Mouse (Mus musculus) limb, embryonic 15.5 days (tissue): ENCODE results near the gene Cd99l2. TPM values are rescaled to one million over a fixed set of nuclear protein-coding genes. Genes with fewer than 3 reads are reported as not detected.

Experiments used
- ATAC-seq: fragments of 200-750 bp; cut with Nextera tagmentation; 2 replicates; pipeline ENCODE4 v1.8.0; 2017; ENCODE audit warnings: low read depth, moderate TSS enrichment; ENCODE audit not compliant: insufficient number of reproducible peaks, low FRiP score, low TSS enrichment
- H3K27ac ChIP-seq: fragments of 300-500 bp; sonication (generic); 2 replicates; pipeline ENCODE4 v1.5.1; 2015; ENCODE audit warnings: moderate library complexity, mild to moderate bottlenecking, inconsistent platforms
- H3K27me3 ChIP-seq: fragments of 300-500 bp; sonication (generic); 2 replicates; pipeline ENCODE4 v1.6.1; 2015; ENCODE audit warnings: inconsistent platforms
- H3K36me3 ChIP-seq: fragments of 300-500 bp; sonication (generic); 2 replicates; pipeline ENCODE4 v1.6.1; 2015; ENCODE audit warnings: inconsistent platforms
- H3K4me1 ChIP-seq: fragments of 300-500 bp; sonication (generic); 2 replicates; pipeline ENCODE4 v1.6.1; 2015; ENCODE audit warnings: inconsistent platforms
- H3K4me2 ChIP-seq: fragments of 300-500 bp; sonication (generic); 2 replicates; pipeline ENCODE4 v1.6.1; 2015; ENCODE audit warnings: mild to moderate bottlenecking, inconsistent platforms
- H3K4me3 ChIP-seq: fragments of 300-500 bp; sonication (generic); 2 replicates; pipeline ENCODE4 v1.5.1; 2015; ENCODE audit warnings: mild to moderate bottlenecking, inconsistent platforms
- H3K9ac ChIP-seq: fragments of 300-500 bp; sonication (generic); 2 replicates; pipeline ENCODE4 v1.6.1; 2015; ENCODE audit warnings: inconsistent platforms
- H3K9me3 ChIP-seq: fragments of 300-500 bp; sonication (generic); 2 replicates; pipeline ENCODE4 v1.6.1; 2016; ENCODE audit warnings: inconsistent platforms
- WGBS: fragments of 180-500 bp; shearing (Covaris S2); methylation state at CpG from one replicate; pipeline ENCODE4 v1.1.7; 2015; 5-methylcytosine and 5-hydroxymethylcytosine counted together
- microRNA-seq: library from miRNA; unstranded; fragments of <30 nt; microRNA quantifications from one replicate; pipeline ENCODE4, GENCODE M21; 2016
- polyA plus RNA-seq: library from polyadenylated mRNA; unstranded; fragments of >200 nt; fragmentation: Nextera tagmentation; extraction: Ambion mirVana; gene quantifications from 2 replicates; pipeline ENCODE4 v1.2.1, GENCODE M21; 2015

Cd99l2 gene
- polyA plus RNA-seq, 1 experiment from 2014 or later: 33.5 TPM

GRCm38 (mm10) chrX:71412776-71413175 lies 79.9 kb downstream of the Cd99l2 start:
- no peaks in the 10 kb centered on the region for H3K9me3 ChIP-seq
- no peak for ATAC-seq
- no peak overlapping the region for H3K27ac ChIP-seq
- H3K4me1 ChIP-seq: no peaks in the 10 kb centered on the region
- peaks cover 7% of the 10 kb centered on the region; the same call in 1 of the 2 replicates for H3K36me3 ChIP-seq
- H3K4me2 ChIP-seq: no peak overlapping the region
- H3K4me3 ChIP-seq: no peak overlapping the region
- H3K9ac ChIP-seq: no peak overlapping the region
- no peaks in the 10 kb centered on the region for H3K27me3 ChIP-seq
- WGBS: 70% methylated on average over 3 of the region's 3 CpGs

GRCm38 (mm10) chrX:71408386-71408785 lies 84.3 kb downstream of the Cd99l2 start:
- H3K27ac ChIP-seq: no peak overlapping the region
- H3K4me2 ChIP-seq: no peak overlapping the region
- no peak overlapping the region for H3K4me3 ChIP-seq
- H3K36me3 ChIP-seq: no peaks in the 10 kb centered on the region
- no peak for ATAC-seq
- no peaks in the 10 kb centered on the region for H3K27me3 ChIP-seq
- no peaks in the 10 kb centered on the region for H3K9me3 ChIP-seq
- H3K9ac ChIP-seq: no peak overlapping the region
- H3K4me1 ChIP-seq: no peaks in the 10 kb centered on the region
- 46% methylated on average over 1 of the region's 1 CpGs for WGBS

- Histone ChIP-seq H3K9ac (no peak overlapping the region), H3K27ac (no peak overlapping the region), H3K4me3 (no peak overlapping the region), H3K4me1 (no peaks in the 10 kb centered on the region), H3K4me2 (no peak overlapping the region), H3K36me3 (no peaks in the 10 kb centered on the region), H3K9me3 (no peaks in the 10 kb centered on the region), H3K27me3 (no peaks in the 10 kb centered on the region)
- ATAC-seq: no peak
These were observed 86.4 kb downstream of the Cd99l2 start for GRCm38 (mm10) chrX:71406290-71406689.

DNA sequence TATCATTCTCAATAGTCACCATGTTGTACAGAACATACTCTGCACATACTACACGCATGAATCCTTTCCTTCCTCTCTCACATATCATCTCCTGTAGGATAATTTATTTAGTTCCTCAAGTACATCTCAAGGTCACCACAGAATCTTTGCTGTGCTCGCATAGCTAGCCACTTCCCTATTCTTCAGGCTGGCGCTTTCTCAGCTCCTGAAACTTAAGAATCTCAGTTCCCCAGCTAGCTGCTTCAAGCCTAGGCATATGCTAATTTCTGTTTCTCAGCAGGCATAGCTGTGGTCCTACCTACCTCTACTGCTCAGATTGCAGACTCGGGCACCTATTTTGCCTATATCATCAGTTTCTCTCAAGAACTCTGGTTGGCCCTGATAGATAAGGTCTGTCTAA lies 96.3 kb downstream of the Cd99l2 start:
- Histone ChIP-seq H3K4me3 (no peak overlapping the region), H3K27ac (no peak overlapping the region), H3K9me3 (no peaks in the 10 kb centered on the region), H3K36me3 (no peaks in the 10 kb centered on the region), H3K4me2 (no peak overlapping the region), H3K4me1 (no peaks in the 10 kb centered on the region), H3K9ac (no peak overlapping the region), H3K27me3 (no peaks in the 10 kb centered on the region)
- ATAC-seq: no peak
- WGBS: 73% methylated on average over 4 of the region's 4 CpGs

- whole genome bisulfite sequencing: 49% methylated on average over 5 of the region's 5 CpGs
- ATAC-seq: no peak
- H3K4me3 ChIP-seq: no peak overlapping the region
- no peaks in the 10 kb centered on the region for H3K4me1 ChIP-seq
- no peak overlapping the region for H3K27ac ChIP-seq
- no peak overlapping the region for H3K9ac ChIP-seq
- no peaks in the 10 kb centered on the region for H3K36me3 ChIP-seq
- H3K4me2 ChIP-seq: no peak overlapping the region
- no peaks in the 10 kb centered on the region for H3K9me3 ChIP-seq
- no peaks in the 10 kb centered on the region for H3K27me3 ChIP-seq
These were observed 111.1 kb downstream of the Cd99l2 start for GRCm38 (mm10) chrX:71381571-71381970.

DNA sequence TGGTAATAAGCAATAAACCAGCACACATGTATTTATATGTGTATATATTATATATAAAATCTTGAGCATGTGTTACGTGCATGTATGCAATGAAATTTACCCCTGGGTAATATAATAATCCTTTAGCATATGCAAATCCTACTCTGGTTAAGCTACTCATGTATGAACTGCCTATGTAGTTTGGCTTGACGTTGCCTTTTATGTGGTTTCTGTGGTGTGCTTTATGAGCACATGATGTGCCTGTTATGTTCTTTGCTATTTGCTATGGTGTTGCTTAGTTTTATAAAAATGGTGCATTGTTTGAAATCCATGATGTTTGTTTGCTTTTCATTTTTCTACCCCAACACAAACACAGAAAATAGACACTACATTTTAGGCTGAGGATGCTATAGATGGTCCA lies 114.2 kb downstream of the Cd99l2 start:
- no peak overlapping the region for H3K27ac ChIP-seq
- no peak for ATAC-seq
- H3K27me3 ChIP-seq: no peaks in the 10 kb centered on the region
- H3K36me3 ChIP-seq: no peaks in the 10 kb centered on the region
- H3K4me1 ChIP-seq: no peaks in the 10 kb centered on the region
- H3K9ac ChIP-seq: no peak overlapping the region
- 75% methylated on average over 2 of the region's 2 CpGs for WGBS
- no peak overlapping the region for H3K4me2 ChIP-seq
- no peaks in the 10 kb centered on the region for H3K9me3 ChIP-seq
- no peak overlapping the region for H3K4me3 ChIP-seq

DNA sequence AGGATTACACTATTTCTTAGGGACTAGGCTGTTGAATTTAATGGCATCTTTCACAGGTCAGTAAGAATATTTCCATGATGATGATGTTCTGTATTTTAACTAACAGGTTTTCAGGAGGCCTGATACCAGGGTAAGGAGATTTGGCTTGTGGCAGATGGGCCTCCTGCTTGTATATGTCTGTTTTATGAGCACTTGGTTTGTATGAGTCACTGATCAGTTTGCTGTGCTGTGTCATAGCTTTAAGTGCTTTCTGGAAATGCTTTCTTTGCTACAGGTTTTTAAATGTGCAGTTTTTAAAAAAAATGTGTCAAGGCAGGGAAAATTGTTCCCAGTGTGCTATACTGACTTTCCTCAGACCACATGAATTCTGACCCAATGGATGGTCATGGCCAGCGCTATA lies 115.9 kb downstream of the Cd99l2 start:
- Histone ChIP-seq H3K9me3 (no peaks in the 10 kb centered on the region), H3K27me3 (no peaks in the 10 kb centered on the region), H3K9ac (no peak overlapping the region), H3K4me2 (no peak overlapping the region), H3K36me3 (no peaks in the 10 kb centered on the region), H3K4me3 (no peak overlapping the region), H3K27ac (no peak overlapping the region), H3K4me1 (no peaks in the 10 kb centered on the region)
- WGBS: 97% methylated on average over 1 of the region's 1 CpGs
- no peak for ATAC-seq

Small RNAs within 50 kb of the gene (microRNA-seq; reads per million reads assigned to microRNA genes)
- not detected for gene Gm23945

Other genes starting within 250 kb of the Cd99l2 start
- 12.0 and 14.8 TPM in 2 replicates for gene Mtmr1, start 128.1 kb downstream of the Cd99l2 start, polyA plus RNA-seq
- gene Hmgb3, start 63.1 kb upstream of the Cd99l2 start, polyA plus RNA-seq: 185 and 192 TPM in 2 replicates
- 1.2 and 3.0 TPM in 2 replicates for gene Gpr50, start 170.8 kb upstream of the Cd99l2 start, polyA plus RNA-seq